Mouse (Mus musculus) kidney, adult 18-20 months (tissue): ENCODE measurements around the gene Mageb1.
"Not testable (repeated sequence)": the region's sequence is repeated elsewhere in the genome, so short reads cannot be mapped to it uniquely, and the experiment has no call there.

Experiments
- DNase-seq: peaks from one replicate; pipeline ENCODE4 v3.0.0; 2021

Gene Mageb1

DNA sequence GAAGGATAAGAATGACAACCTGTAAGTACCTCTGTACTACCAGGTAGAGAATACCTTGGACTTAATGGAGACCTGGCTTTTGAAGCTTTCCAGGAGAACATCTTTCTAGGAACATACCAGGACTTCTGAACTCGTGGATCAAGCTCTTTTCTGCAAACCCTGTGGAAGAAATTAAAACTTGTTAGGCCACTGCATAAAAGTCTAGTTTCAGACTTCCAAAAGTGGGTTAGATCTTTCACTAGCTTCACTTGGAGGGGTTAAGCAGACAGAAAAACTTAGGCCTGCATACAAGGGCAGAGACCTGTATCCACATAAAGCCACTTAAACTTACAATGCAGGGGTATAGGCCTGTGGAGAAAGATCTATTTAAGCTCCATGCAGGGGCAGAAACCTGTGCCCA is at the start of gene Mageb1:
Mageb1 (minus strand) TSS at position 101 of the 400 bp plus-strand sequence.
- not testable (repeated sequence) for DNase-seq
